Mouse (Mus musculus) gonadal fat pad, adult 2 months (tissue): ENCODE results near the gene Atxn2. TPM values are rescaled to one million over a fixed set of nuclear protein-coding genes. Genes with fewer than 3 reads are reported as not detected.
"Not testable (repeated sequence)": the region's sequence is repeated elsewhere in the genome, so short reads cannot be mapped to it uniquely, and the experiment has no call there.

Source experiments
- DNase-seq: peaks from one replicate; pipeline ENCODE4 v3.0.0-alpha.2; 2012; ENCODE audit warnings: low read depth
- polyA plus RNA-seq: library from polyadenylated mRNA; depleted of rRNA; stranded (reverse); fragments of >200 nt; gene quantifications from 2 replicates; pipeline ENCODE4 v1.2.3, GENCODE M21; 2012; rRNA removed

Atxn2 gene
- polyA plus RNA-seq = 70.6 and 73.8 TPM in 2 replicates

DNA sequence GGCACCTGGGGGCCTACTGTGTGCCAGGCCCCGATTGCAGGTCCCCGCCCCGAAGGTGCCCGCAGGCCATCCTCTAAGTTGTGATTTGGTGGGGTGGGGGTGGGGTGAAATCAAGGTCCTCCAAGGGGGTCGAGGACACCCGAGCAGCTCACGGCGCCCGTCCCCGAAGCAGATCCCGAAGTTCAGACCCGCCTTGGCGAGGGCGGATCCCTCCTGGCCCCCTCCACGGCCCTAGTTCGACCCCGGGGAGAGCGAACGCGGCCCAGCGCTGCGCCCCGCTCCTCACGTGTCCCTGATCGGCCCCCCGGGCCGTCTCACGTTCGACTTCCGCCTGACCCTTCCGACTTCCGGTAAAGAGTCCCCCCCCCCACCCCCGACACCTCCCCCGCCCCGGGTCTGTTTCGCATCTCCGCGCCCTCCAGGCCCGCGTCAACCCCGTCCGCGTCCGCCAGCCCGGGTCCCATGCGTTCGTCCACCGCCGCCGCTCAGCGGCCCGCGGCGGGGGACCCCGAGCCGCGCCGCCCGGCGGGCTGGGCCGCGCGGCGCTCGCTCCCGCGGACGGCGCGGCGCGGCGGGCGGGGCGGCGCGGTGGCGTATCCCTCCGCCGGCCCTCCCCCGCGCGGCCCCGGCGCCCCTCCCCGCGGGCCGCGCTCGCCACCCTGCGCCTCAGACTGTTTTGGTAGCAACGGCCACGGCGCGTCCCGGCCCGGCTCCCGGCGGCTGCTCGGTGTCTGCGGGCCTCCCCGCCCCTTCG, at the start of gene Atxn2:
TSS of gene Atxn2 (plus strand) at position 164 of the 754 bp plus-strand sequence.
- no peak for DNase-seq

GRCm38 (mm10) chr5:121661494-121661893, 49.6 kb upstream of the Atxn2 start:
- no peak for DNase-seq

GRCm38 (mm10) chr5:121663456-121663855, 47.7 kb upstream of the Atxn2 start:
- no peak for DNase-seq

DNA sequence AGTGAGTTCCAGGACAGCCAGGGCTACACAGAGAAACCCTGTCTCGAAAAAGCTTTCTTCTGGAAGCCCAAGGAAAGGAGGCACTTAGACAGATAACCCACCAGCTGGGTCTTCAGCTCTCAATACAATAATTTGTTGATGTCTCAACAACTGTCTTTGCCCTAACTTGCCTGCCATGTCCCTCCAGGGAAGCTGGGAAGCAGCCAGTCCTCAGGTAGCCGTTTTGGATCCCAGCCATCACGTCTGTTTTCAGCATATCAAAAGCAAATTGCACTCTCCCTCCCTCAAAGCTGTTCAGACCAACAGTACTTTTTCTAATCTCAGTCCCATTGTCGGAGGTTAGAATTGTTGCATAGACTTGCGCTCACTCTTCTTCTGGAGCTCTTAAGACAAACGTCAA, 47.1 kb upstream of the Atxn2 start:
- DNase-seq = no peak

DNA sequence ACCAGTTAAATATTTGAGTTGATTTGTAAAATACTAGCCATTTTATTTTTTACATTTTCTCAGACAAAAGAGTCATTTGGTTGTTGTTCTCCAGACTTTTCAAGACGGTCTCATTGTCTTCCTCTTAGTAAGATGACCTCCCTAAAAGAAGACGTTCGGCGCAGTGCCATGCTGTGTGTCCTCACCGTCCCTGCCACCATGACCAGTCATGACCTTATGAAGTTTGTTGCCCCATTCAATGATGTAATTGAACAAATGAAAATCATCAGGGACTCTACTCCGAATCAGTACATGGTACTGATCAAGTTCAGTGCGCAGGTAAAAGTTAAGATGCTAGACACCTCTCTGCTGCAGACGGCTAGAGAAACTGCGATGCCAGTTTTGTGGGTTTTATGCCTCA, 46.2 kb upstream of the Atxn2 start:
- no peak for DNase-seq

DNA sequence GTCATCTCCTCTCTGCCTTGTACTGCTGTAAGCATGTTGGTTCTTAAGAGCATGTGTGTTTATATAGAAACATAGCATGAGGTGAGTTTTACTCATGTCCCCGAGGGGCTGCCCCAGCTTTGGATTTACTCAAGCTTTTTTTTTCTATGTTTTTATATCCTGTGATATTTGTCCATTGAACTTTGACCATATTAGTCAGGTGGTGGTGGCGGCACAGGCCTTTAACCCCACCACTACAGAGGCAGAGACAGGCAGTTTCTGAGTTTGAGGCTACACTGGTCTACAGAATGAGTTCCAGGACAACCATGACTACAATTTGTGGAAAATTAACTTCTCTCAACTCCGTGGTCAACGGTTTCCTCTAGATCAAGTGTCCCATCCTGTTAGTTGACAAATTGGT, 44.1 kb upstream of the Atxn2 start:
- DNase-seq = no peak

GRCm38 (mm10) chr5:121668411-121668810, 42.7 kb upstream of the Atxn2 start:
- DNase-seq = no peak

GRCm38 (mm10) chr5:121670412-121670811, 40.7 kb upstream of the Atxn2 start:
- DNase-seq = no peak

DNA sequence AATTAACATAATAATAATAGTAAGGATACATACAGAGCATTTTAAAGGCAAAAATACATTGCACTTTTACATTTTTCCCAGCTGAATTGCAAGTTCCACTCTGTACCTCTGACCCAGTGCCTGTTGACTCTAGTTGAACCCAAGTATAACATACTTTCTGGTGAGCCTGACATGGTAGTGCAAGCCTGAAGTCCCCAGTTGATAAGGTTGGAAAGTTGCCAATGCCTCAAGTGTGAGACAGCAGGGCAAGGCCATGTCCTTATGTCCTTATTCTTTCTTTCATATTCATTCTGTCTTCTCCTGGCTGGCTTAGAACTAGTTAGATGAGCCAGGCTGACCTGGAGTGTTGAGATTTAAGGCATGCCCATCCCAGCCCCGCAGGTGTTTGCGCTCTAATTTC, 28.9 kb upstream of the Atxn2 start:
- DNase-seq = no peak

GRCm38 (mm10) chr5:121685495-121685894, 25.6 kb upstream of the Atxn2 start:
- DNase-seq = no peak

- no peak for DNase-seq
These were observed 24.8 kb upstream of the Atxn2 start for GRCm38 (mm10) chr5:121686113-121686898.

- no peak for DNase-seq
These were observed 20.5 kb upstream of the Atxn2 start for GRCm38 (mm10) chr5:121690482-121691211.

DNA sequence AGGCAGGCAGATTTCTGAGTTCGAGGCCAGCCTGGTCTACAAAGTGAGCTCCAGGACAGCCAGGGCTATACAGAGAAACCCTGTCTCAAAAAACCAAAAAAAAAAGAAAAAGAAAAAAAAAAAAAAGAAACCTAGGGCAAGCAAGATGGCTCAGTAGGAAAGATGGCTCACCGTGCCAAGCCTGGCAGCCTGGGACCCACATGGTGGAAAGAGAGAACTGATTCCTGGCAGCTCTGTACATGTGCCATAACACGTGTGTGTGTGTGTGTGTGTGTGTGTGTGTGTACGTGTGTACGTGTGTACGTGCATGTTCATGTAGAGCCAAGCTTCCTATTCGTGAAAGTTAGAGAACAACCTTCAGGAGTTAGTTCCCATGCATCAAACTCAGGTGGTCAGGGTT, 19.7 kb upstream of the Atxn2 start:
- not testable (repeated sequence) for DNase-seq

- DNase-seq = no peak
These were observed 18.2 kb upstream of the Atxn2 start for GRCm38 (mm10) chr5:121692897-121693296.

DNA sequence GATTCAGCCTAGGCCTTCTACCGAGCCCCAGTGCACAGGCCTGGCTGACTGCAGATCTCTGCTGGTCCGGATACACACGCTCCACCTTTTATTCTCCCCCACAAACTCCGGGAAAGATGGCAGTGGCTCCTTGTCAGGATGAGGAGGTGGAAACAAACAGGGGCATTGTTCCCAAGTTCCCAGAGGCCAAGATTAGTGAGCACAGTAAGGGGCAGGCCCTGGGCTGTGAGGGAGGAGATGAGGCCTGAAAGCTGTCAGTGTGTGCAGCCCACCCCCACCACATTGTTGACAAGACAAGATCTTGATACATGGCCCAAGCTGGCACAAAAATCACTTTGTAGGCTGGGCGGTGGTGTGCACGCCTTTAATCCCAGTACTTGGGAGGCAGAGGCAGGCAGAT, 14.4 kb upstream of the Atxn2 start:
- DNase-seq = no peak

DNA sequence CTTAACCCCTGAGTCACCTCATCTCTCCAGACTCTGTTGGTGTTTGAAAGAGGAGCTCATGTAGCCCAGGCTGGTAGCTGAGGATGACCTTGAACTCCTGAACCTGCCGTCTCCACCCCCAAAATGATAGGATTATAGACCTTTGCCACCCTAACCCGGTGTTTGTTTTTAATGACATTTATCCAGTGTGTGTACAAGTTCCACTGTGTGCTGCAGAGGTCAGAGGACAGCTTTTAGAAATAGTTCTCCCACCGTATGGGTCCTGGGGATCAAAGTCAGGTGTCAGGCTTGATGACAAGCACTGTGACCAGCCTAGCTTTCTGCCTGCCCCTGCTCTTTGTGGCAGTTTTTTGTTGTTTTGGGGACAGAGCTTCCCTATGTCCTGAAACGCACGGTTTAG, 11.2 kb upstream of the Atxn2 start:
- DNase-seq = no peak

- DNase-seq = no peak
These were observed 10.6 kb upstream of the Atxn2 start for GRCm38 (mm10) chr5:121700496-121700895.

DNA sequence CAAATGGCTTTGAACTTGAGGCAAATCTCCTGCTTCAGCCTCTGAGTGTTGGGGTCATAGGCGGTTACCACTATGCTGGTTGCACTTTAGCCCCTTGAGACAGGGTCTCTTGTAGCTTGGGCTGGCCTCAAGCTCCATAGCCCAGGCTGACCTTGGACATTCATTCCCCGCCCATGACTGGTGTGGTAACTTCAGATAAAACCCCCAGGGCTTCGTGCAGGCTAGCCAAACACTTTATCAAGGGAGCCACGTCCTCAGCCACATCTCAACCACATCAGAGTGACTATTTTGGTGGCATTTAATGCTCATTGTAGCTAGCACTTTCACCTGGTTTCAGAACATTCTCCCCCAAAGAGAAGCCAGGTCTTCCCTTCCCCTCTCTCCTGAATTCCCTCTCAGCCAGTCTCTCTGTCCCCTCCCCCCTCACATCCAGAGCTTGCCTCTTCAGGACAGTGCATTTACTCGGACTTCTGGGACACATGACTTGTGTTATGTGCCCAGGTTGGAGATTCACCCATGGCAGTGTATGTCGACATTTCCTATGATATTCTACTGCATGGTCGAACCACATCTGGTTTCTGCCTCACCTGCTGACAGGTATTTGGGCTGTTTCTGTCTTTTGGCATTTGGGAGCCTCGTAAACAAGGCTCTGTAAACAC, 9.9 kb upstream of the Atxn2 start:
- no peak for DNase-seq

GRCm38 (mm10) chr5:121703341-121703740, 7.8 kb upstream of the Atxn2 start:
- no peak for DNase-seq

DNA sequence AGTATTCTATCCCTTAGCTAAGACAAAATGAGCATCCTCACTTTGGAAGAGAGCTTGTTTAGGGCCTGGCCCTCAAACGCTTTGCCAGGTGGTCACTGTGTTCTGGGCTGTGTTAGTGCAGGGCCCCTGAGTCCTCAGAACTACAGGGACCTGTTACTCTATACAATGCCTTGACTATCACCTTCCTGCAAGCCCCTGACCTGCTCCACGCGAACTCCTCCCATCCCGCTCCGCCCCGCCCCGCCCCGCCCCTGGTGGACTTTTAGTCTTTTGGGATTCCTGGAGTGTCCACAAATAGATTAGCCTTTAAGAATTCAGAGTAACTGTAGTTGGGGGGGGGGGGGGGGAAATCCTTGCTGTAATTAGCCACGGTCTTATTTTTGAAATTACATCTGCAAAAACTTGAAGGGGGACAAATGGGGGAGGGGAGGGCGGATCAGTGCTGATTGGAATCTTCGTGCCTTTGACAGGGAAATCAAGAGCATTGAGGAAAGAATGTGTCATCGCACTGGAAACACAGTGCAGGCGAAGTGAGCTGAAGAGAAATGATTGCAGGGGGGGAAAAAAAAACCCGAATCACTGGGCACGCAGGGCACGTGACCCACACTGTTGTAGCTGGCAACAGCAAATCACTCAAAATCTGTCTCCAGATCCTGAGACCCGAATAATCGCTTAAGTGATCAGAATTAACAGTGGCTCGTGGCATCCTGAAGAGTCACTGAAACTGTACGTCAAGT, 6.5 kb upstream of the Atxn2 start:
- DNase-seq = no peak

GRCm38 (mm10) chr5:121710402-121710801, 735 bp upstream of the Atxn2 start:
- no peak for DNase-seq
